ENCODE assay signal across 27 mouse cellular contexts in genomic region chr13:30873472-30873871, GRCm38 (mm10).
A peak's percentile ranks its signal among the peaks of the same experiment; 100 is the strongest.
DNase-seq lines count a peak whose midpoint lies in the region; ATAC-seq lines count a peak whose summit lies in the region.
"Had no signal": no experiment of that assay in that cellular context is flagged by ENCODE, and none has a peak within 500 bp of the region (broad histone marks: within the 10 kb centered on the region; RNA-seq: fewer than 3 reads in every experiment).

No protein-coding gene starts in this region.

- 19% methylated on average over 1 of the region's 1 CpGs for WGBS in heart, embryonic 12.5 days
- 19% methylated on average over 1 of the region's 1 CpGs for WGBS in heart, embryonic 15.5 days

- H3K9ac ChIP-seq in heart, embryonic 12.5 days, result no peak overlapping the region
- no peak overlapping the region for H3K9ac ChIP-seq in heart, embryonic 15.5 days
- H3K9ac ChIP-seq: embryonic facial prominence, embryonic 13.5 days; forebrain, embryonic 12.5 days; forebrain, embryonic 15.5 days; hindbrain, embryonic 14.5 days had no signal

- intact Hi-C loops in heart, postnatal 36 days (cut with DNase I), result no loop called here

- ATAC-seq in heart, embryonic 12.5 days (ENCODE audit: insufficient number of reproducible peaks, low FRiP score), result peak; percentile 63
- peak; percentile 50; the same call in 1 of the 2 replicates for ATAC-seq in heart, embryonic 15.5 days (replicated peaks; ENCODE audit: insufficient number of reproducible peaks, insufficient read depth, low FRiP score, low read depth)
- ATAC-seq: activated CD4-positive, CD25-positive, alpha-beta regulatory T cell, adult 4 months; CD4-positive, CD25-positive, alpha-beta regulatory T cell, adult 4 months; forebrain, embryonic 15.5 days; hindbrain, postnatal 0 days; inflammation-experienced regulatory T-cells, adult 6 months; intestine, embryonic 16.5 days had no signal

- no peaks in the 10 kb centered on the region for H3K9me3 ChIP-seq in heart, embryonic 12.5 days (replicated peaks)
- no peaks in the 10 kb centered on the region for H3K9me3 ChIP-seq in heart, embryonic 15.5 days (replicated peaks)
- H3K9me3 ChIP-seq: embryonic facial prominence, embryonic 10.5 days; embryonic facial prominence, embryonic 13.5 days; forebrain, embryonic 12.5 days; forebrain, embryonic 15.5 days had no signal

- DNase-seq in heart, postnatal 36 days, result no peak
- no peak for DNase-seq in heart, adult 18-20 months
- peak; percentile 14 for DNase-seq in MN1 (ENCODE audit: low spot score)
- no peak for DNase-seq in left cerebral cortex, adult 8-10 months (ENCODE audit: low spot score in 2 of 2)
- DNase-seq: adrenal gland, adult 8-10 months; adrenal gland, postnatal 25 days; cerebellum, adult 11-12 months; cerebellum, adult 8-10 months; cerebellum, postnatal 10 days; cerebellum, postnatal 36 days; embryo, embryonic 11 days; gastrocnemius, postnatal 25 days; kidney, adult 18-20 months; kidney, adult 9 months had no signal

- H3K27me3 ChIP-seq in heart, embryonic 12.5 days (replicated peaks), result no peaks in the 10 kb centered on the region
- no peaks in the 10 kb centered on the region for H3K27me3 ChIP-seq in heart, embryonic 15.5 days
- H3K27me3 ChIP-seq: embryonic facial prominence, embryonic 13.5 days; forebrain, embryonic 12.5 days; forebrain, embryonic 15.5 days had no signal

- H3K4me3 ChIP-seq in heart, embryonic 12.5 days, result no peak overlapping the region
- H3K4me3 ChIP-seq in heart, embryonic 15.5 days, result no peak overlapping the region
- H3K4me3 ChIP-seq: embryonic facial prominence, embryonic 10.5 days; embryonic facial prominence, embryonic 13.5 days; erythroblast, embryonic 14.5 days; forebrain, embryonic 12.5 days; forebrain, embryonic 15.5 days had no signal

- H3K27ac ChIP-seq in heart, embryonic 12.5 days (ENCODE audit: poor library complexity, severe bottlenecking), result peak overlapping the region; percentile 48; the same call in 1 of the 2 replicates
- no peak overlapping the region for H3K27ac ChIP-seq in heart, embryonic 15.5 days
- H3K27ac ChIP-seq: embryonic facial prominence, embryonic 10.5 days; embryonic facial prominence, embryonic 13.5 days; forebrain, embryonic 12.5 days; forebrain, embryonic 15.5 days; hindbrain, embryonic 14.5 days; hindbrain, postnatal 0 days had no signal

- H3K4me2 ChIP-seq in heart, embryonic 12.5 days, result no peak overlapping the region
- no peak overlapping the region for H3K4me2 ChIP-seq in heart, embryonic 15.5 days
- H3K4me2 ChIP-seq: embryonic facial prominence, embryonic 13.5 days; forebrain, embryonic 12.5 days; forebrain, embryonic 15.5 days; hindbrain, embryonic 14.5 days had no signal

- peaks cover 34% of the 10 kb centered on the region for H3K36me3 ChIP-seq in heart, embryonic 12.5 days
- H3K36me3 ChIP-seq in heart, embryonic 15.5 days, result peaks cover 8% of the 10 kb centered on the region

- peaks cover 8% of the 10 kb centered on the region for H3K4me1 ChIP-seq in heart, embryonic 12.5 days (replicated peaks)
- no peaks in the 10 kb centered on the region; the same call in 1 of the 2 replicates for H3K4me1 ChIP-seq in heart, embryonic 15.5 days (replicated peaks)
- H3K4me1 ChIP-seq: embryonic facial prominence, embryonic 10.5 days; embryonic facial prominence, embryonic 13.5 days; forebrain, embryonic 12.5 days; forebrain, embryonic 15.5 days had no signal
